Mouse (Mus musculus) activated CD4-positive, CD25-positive, alpha-beta regulatory T cell, adult 4 months (primary cell): ENCODE data around the gene Ift20. TPM values are rescaled to one million over a fixed set of nuclear protein-coding genes. Genes with fewer than 3 reads are reported as not detected.
A peak's percentile ranks its signal among the peaks of the same experiment; 100 is the strongest.

Experiments
- ATAC-seq: one replicate; pipeline ENCODE4 v1.8.0; 2017
- polyA plus RNA-seq, 2 experiments: library from polyadenylated mRNA; unstranded; fragments of 100-300 nt; shearing (Covaris generic); gene quantifications; one replicate each; pipeline ENCODE4 v1.2.1; 2017

The Ift20 gene
- polyA plus RNA-seq: 100 to 1,000 TPM; 114 to 134 TPM

DNA sequence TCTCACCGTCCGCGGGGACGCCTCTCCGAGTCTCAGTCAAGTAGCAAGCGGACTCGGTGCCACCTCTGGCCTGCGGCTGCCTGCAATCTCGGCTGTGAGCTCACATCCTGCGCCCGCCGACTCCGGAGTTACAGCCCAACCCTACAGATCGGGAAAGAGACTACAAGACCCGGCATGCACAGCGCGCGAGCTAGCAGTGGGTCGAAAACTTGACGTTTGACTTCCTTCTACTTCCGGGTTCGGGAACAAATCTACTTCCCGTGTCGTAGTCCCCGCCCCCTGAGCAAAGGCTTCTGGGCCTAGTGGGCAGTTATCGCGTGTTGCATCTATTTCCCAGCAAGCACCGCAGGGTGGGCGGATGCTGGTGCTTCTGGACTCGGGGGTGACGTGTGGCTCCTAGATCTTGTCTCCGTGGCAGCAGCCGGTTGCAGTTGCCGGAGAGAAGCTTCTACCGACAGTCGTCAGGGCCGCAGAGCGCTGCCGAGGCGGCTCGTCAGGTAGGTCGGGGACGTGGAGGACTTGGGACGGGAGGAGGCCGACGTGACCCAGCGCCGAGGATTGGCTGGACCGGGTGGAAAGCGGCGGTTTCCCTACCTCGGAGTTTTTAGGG, at the start of gene Ift20, which contains the start of gene Tnfaip1:
Ift20 (plus strand) TSS at position 282 of the 610 bp plus-strand sequence.
Tnfaip1 (minus strand) TSS at position 253 of the 610 bp plus-strand sequence.
- peak; percentile 94 for ATAC-seq

- no peak for ATAC-seq
Measured at GRCm38 (mm10) chr11:78488168-78488567, 48.0 kb upstream of the Ift20 start.

- ATAC-seq: no peak
Measured at GRCm38 (mm10) chr11:78490781-78491241, 45.4 kb upstream of the Ift20 start.

DNA sequence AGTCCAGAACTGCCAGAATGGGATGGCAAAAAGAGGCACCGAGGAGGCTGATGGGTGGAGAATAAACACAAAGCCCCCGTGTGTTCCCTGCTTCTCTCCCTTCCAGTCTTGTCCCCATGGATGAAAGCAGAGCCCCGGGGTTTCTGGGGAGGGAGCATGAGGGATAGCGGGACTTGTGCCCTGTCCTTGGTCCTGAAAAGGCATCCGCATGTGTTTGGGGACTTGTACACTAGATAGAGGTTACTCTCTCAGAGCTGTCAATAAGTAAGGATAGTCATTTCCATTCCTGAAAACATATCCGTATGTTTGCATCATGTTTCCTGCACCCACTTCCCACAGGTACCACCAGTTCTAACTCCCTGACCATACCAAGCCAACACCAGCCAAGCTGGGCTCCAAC, 40.3 kb upstream of the Ift20 start:
- no peak for ATAC-seq

DNA sequence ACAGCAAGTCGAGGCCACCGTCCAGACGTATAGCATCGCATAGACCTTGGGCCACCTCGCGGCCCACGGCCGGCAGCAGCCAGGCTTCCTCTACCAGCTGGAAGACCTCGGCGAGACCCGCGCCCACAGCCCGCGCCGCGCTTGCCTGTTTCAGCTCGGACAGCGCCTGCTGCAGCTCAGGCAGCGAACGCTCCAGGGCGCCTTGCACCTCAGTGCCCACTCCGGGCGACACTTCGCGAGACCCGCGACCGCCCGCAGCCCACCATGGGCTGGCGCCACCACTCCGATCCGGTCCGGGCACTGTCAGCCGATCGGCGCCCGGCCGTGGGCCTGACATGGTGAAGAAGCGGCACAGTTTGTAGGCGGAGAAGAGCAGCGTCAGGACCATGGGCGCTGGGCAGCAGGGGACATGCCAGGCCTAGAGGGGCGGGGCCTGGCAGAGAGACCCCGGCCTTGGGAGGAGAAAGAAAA, 39.1 kb upstream of the Ift20 start:
- no peak for ATAC-seq

DNA sequence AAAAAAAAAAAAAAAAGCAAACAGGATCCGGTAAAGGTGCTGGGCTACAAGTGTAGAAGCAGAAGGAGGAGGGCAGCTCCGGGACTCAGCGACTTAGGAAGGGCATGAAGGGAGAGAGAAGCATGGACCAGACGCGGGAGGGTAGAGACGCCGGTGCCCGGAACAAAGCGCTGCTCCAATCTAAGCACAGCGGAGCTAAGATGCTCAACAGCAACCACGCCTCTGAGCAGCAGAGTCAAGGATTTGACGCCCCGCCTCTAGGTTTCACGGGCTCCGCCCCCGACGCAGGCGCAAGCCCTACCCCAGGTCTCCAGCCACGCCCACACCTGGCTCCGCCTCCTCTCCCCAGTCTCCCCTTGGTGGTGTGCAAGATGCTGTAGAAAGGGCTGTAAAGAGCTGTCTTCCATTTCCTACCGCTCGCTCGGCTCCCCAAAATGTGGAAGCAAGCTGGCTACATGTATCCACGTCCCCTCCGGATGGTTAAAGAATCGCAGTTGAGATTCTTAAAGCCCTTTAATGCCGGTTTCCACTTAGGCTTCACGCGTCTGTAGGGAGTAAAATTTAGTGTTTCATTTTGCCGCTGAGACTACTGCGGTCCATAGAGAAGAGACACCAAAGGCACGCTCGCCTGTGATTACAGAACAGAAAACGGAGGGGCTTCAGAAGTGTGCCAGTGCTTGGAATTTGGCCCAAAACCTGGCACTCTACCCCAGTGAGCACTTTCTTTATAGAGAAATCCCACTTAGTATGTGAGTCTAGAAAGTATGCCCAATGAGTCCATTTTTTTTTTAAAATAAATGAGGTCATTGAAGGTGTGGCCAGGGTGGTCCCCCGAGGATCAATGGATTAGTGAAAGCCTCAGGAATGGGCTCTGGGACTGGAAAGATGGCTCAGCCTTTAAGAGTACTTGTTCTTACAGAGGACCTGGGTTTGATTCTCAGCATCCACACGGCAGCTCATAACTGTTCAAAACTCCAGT, 38.3 kb upstream of the Ift20 start, which contains the start of gene Sarm1:
Sarm1 (minus strand) TSS at position 211 of the 979 bp plus-strand sequence.
- ATAC-seq: peak; percentile 99

DNA sequence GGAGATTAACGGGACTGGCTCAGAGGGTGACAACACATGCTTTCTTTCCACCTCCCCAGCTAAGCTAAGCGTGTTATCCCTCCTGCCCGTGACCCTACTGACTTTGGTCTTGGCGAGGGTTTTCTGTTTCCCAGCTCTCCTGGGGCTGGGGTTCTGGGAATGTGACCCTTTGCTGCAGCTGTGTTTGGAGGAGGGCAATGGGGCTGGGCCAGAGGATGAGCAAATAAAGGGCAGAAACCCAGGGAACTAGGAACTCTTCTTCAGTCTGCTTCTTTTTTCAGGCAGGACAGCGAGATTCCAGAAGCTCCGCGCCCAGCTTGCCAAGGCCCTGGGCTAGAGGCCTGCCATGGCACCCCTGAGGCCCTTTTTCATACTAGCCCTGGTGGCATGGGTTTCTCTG, 37.2 kb upstream of the Ift20 start, which contains the start of gene Vtn:
Vtn (plus strand) TSS at position 88 of the 400 bp plus-strand sequence.
- no peak for ATAC-seq

- no peak for ATAC-seq
Measured at GRCm38 (mm10) chr11:78499543-78499942, 36.6 kb upstream of the Ift20 start.

GRCm38 (mm10) chr11:78500623-78501202, 35.4 kb upstream of the Ift20 start:
- ATAC-seq: no peak

DNA sequence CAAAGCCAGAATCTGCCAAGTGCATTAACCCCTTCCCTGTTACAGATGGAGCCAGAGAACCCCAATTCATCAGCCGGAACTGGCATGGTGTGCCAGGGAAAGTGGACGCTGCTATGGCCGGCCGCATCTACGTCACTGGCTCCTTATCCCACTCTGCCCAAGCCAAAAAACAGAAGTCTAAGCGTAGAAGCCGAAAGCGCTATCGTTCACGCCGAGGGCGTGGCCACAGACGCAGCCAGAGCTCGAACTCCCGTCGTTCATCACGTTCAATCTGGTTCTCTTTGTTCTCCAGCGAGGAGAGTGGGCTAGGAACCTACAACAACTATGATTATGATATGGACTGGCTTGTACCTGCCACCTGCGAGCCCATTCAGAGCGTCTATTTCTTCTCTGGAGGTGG, 34.6 kb upstream of the Ift20 start:
- ATAC-seq: no peak

DNA sequence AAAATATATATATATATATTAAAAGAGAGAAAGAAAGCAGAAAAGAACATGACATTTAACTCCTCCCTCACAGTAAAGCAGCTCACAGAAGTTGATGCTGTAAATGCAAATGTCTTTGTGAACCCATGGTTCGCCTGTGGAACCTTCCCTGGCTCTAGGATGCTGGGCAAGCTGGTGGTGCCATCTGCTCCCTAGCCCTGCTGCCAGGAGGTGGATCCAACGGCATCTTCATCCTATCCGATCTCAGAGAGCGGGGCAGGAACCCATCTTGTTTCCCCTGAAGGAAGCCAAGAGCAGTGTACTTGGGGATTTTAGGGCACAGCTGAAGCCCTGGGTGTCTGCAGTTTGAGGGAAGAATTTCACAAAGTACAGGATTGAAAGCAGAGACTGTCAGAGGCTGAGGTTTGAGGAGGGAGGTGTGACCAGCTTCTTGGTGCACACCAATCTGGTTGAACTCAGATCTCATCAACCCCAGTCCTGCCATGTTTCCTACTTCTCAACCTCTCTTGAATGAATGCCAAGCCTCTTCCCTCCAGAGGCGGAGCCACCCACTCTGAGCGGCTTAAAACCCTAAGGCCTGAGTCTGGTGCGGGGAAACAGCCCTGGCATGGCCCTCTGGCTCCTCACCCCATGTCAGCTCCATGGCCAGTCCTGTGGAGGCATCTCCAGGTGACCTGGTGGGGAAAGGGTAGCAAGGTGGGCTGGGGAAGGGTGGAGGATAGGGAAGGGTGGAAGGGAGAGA, 33.1 kb upstream of the Ift20 start, which contains the start of gene Sebox:
Sebox (plus strand) TSS at position 539 of the 742 bp plus-strand sequence.
- no peak for ATAC-seq

GRCm38 (mm10) chr11:78505430-78505829, 30.7 kb upstream of the Ift20 start:
- no peak for ATAC-seq

GRCm38 (mm10) chr11:78509148-78509547, 27.0 kb upstream of the Ift20 start:
- ATAC-seq: no peak

DNA sequence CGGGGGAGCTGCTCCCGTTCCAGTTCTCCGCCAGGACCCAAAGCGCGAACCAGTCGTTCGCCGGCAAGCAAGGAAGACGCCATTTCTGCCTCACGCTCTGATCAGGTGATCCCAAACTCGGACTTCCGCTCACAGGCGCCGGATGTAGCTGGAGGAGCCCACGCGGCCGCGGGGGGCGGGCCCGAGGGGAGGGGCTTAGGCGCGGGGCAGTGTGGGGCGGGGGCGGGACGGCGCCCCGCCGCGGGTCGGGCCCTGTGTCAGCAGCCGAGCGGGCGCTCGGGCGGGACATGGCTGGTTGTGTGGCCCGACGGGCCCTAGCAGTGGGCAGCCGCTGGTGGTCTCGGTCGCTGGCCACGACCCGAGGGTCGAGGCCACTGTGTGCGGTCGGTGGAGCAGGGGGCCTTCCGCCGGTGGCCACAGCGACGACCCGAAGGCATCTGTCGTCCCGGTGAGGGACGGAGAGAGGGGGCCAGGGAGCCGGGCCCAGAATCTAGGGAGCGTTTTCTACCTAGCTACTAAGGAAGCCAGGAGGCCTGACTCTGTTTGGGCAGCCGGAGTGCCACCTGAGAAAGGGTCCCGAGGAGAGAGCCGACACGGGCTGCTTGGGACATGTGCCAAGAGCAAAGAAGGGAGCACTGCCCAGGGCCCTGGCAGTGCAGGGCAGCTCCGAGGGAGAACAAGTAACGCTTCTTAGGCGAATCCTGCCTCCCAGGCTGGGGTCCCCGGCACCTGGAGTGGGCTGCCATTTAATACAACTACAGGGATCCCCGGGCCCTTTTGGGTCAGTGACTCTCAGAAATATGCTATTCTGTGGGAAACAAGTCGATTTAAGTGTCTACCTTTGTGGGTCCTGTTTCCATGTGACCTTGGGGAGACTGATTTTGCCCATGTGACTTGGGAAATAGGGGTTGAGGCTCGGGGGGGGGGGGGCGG, 23.9 kb upstream of the Ift20 start, which contains the start of the genes Tmem199 and Poldip2:
Tmem199 (minus strand) TSS at position 148 of the 933 bp plus-strand sequence.
Poldip2 (plus strand) TSS at position 169 of the 933 bp plus-strand sequence.
- ATAC-seq: peak; percentile 87

GRCm38 (mm10) chr11:78513106-78513790, 22.9 kb upstream of the Ift20 start:
- ATAC-seq: no peak

GRCm38 (mm10) chr11:78515549-78516325, 20.4 kb upstream of the Ift20 start:
- no peak for ATAC-seq

- ATAC-seq: no peak
Measured at GRCm38 (mm10) chr11:78518931-78519330, 17.2 kb upstream of the Ift20 start.

GRCm38 (mm10) chr11:78521880-78522279, 14.3 kb upstream of the Ift20 start:
- ATAC-seq: no peak

DNA sequence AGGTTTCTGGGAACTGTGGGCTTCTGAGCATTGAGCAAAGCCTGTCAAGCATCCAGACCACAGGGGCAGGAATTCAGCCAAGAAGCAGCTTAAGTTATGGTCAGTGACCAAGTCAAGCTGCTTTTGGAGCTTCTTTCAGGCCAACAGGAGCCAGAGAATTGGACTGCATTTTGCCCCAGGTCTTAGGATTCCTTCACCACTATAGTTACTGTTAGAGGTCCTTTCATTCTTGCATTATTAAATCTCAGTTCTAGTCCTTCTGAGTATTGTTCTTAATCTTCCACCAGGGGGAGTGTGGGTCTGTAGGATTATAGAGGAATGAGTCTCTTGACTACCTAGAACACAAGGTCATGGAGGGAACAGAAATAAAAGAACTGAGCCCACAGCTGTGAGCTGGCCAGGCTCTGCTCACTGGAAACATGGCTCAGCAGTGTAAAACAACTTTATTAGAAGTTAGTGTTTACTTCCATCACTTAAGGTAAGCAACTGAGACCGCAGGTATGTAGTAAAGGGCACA, 13.6 kb upstream of the Ift20 start:
- ATAC-seq: no peak
